Mouse (Mus musculus) heart, embryonic 11.5 days (tissue): ENCODE data around the gene Col27a1. TPM values are rescaled to one million over a fixed set of nuclear protein-coding genes. Genes with fewer than 3 reads are reported as not detected.

Experiments
- ATAC-seq: fragments of 200-750 bp; cut with Nextera tagmentation; replicated peaks from 2 replicates; pipeline ENCODE4 v1.8.0; 2017; ENCODE audit warnings: moderate library complexity; ENCODE audit not compliant: insufficient number of reproducible peaks, low FRiP score, low TSS enrichment
- H3K27ac ChIP-seq: fragments of 300-500 bp; sonication (generic); 2 replicates; pipeline ENCODE4 v1.5.1; 2014; ENCODE audit warnings: mild to moderate bottlenecking, low read depth, low read length
- H3K27me3 ChIP-seq: fragments of 300-500 bp; sonication (generic); 2 replicates; pipeline ENCODE4 v1.6.1; 2014; ENCODE audit warnings: mild to moderate bottlenecking, low read length, mixed read lengths; ENCODE audit not compliant: control insufficient read depth, insufficient read depth
- H3K36me3 ChIP-seq: fragments of 300-500 bp; sonication (generic); 2 replicates; pipeline ENCODE4 v1.6.1; 2014; ENCODE audit warnings: mild to moderate bottlenecking, low read length, moderate library complexity, mixed read lengths; ENCODE audit not compliant: control insufficient read depth, insufficient read depth
- H3K4me1 ChIP-seq: fragments of 300-500 bp; sonication (generic); 2 replicates; pipeline ENCODE4 v1.6.1; 2014; ENCODE audit warnings: low read length; ENCODE audit not compliant: control insufficient read depth, insufficient read depth
- H3K4me2 ChIP-seq: fragments of 300-500 bp; sonication (generic); 2 replicates; pipeline ENCODE4 v1.6.1; 2014; ENCODE audit warnings: mild to moderate bottlenecking, moderate library complexity
- H3K4me3 ChIP-seq: fragments of 300-500 bp; sonication (generic); 2 replicates; pipeline ENCODE4 v1.5.1; 2014; ENCODE audit warnings: low read depth, low read length
- H3K9ac ChIP-seq: fragments of 300-500 bp; sonication (generic); 2 replicates; pipeline ENCODE4 v1.6.1; 2014; ENCODE audit warnings: mild to moderate bottlenecking, low read depth, low read length, moderate library complexity
- H3K9me3 ChIP-seq: fragments of 300-500 bp; sonication (generic); replicated peaks from 2 replicates; pipeline ENCODE4 v1.6.1; 2016; ENCODE audit warnings: low read length; ENCODE audit not compliant: control insufficient read depth
- WGBS: fragments of 180-500 bp; shearing (Covaris S2); extraction: QIAGEN DNeasy Blood & Tissue Kit; methylation state at CpG from one replicate; pipeline ENCODE4 v1.1.7; 2014; ENCODE audit not compliant: insufficient replicate concordance; 5-methylcytosine and 5-hydroxymethylcytosine counted together
- polyA plus RNA-seq: library from polyadenylated mRNA; unstranded; fragments of >200 nt; fragmentation: Nextera tagmentation; extraction: Ambion mirVana; gene quantifications from 2 replicates; pipeline ENCODE4 v1.2.1, GENCODE M21; 2014

Gene Col27a1
- polyA plus RNA-seq, 1 experiment from 2014 or later, result 3.4 TPM

- Histone ChIP-seq H3K9ac (no peak overlapping the region), H3K4me1 (peaks cover 24% of the 10 kb centered on the region), H3K27me3 (peaks cover 21% of the 10 kb centered on the region), H3K9me3 (no peaks in the 10 kb centered on the region), H3K4me2 (no peak overlapping the region), H3K36me3 (no peaks in the 10 kb centered on the region), H3K27ac (no peak overlapping the region), H3K4me3 (no peak overlapping the region)
- ATAC-seq, result no peak
- 77% methylated on average over 6 of the region's 6 CpGs for WGBS
Observed at GRCm38 (mm10) chr4:63217513-63217912, 3.7 kb downstream of the Col27a1 start.

GRCm38 (mm10) chr4:63219059-63219458 lies 5.3 kb downstream of the Col27a1 start:
- Histone ChIP-seq H3K4me2 (no peak overlapping the region), H3K9me3 (no peaks in the 10 kb centered on the region), H3K9ac (no peak overlapping the region), H3K27ac (no peak overlapping the region), H3K27me3 (peaks cover 10% of the 10 kb centered on the region), H3K4me1 (peaks cover 16% of the 10 kb centered on the region), H3K36me3 (no peaks in the 10 kb centered on the region), H3K4me3 (no peak overlapping the region)
- ATAC-seq, result no peak
- WGBS, result 82% methylated on average over 3 of the region's 3 CpGs

- no peak for ATAC-seq
- H3K36me3 ChIP-seq, result no peaks in the 10 kb centered on the region
Observed at GRCm38 (mm10) chr4:63219635-63220034, 5.8 kb downstream of the Col27a1 start.

GRCm38 (mm10) chr4:63221096-63221958 lies 7.5 kb downstream of the Col27a1 start:
- H3K27ac ChIP-seq, result no peak overlapping the region
- no peaks in the 10 kb centered on the region for H3K36me3 ChIP-seq
- H3K27me3 ChIP-seq, result no peaks in the 10 kb centered on the region; the same call in 1 of the 2 replicates
- peaks cover 5% of the 10 kb centered on the region; the same call in 1 of the 2 replicates for H3K4me1 ChIP-seq
- H3K9me3 ChIP-seq, result no peaks in the 10 kb centered on the region
- ATAC-seq, result no peak
- no peak overlapping the region for H3K4me3 ChIP-seq
- WGBS, result 84% methylated on average over 15 of the region's 15 CpGs
- no peak overlapping the region for H3K9ac ChIP-seq
- H3K4me2 ChIP-seq, result no peak overlapping the region

More at GRCm38 (mm10) chr4:63219635-63220034, 5.8 kb downstream of the Col27a1 start:
- Histone ChIP-seq H3K4me1 (peaks cover 11% of the 10 kb centered on the region), H3K9me3 (no peaks in the 10 kb centered on the region), H3K4me2 (no peak overlapping the region), H3K27me3 (peaks cover 4% of the 10 kb centered on the region), H3K4me3 (no peak overlapping the region), H3K9ac (no peak overlapping the region), H3K27ac (no peak overlapping the region)
- WGBS, result 71% methylated on average over 6 of the region's 6 CpGs

- Histone ChIP-seq H3K4me1 (no peaks in the 10 kb centered on the region; the same call in 1 of the 2 replicates), H3K4me3 (no peak overlapping the region), H3K9me3 (no peaks in the 10 kb centered on the region), H3K4me2 (no peak overlapping the region), H3K9ac (no peak overlapping the region), H3K27me3 (no peaks in the 10 kb centered on the region; the same call in 1 of the 2 replicates), H3K27ac (no peak overlapping the region), H3K36me3 (no peaks in the 10 kb centered on the region)
- ATAC-seq, result no peak
- WGBS, result 84% methylated on average over 8 of the region's 8 CpGs
Observed at GRCm38 (mm10) chr4:63222246-63222645, 8.4 kb downstream of the Col27a1 start.

- H3K4me3 ChIP-seq, result no peak overlapping the region
- H3K9me3 ChIP-seq, result no peaks in the 10 kb centered on the region
- H3K27me3 ChIP-seq, result no peaks in the 10 kb centered on the region; the same call in 1 of the 2 replicates
- peaks cover 14% of the 10 kb centered on the region for H3K4me1 ChIP-seq
- no peak overlapping the region for H3K9ac ChIP-seq
- H3K36me3 ChIP-seq, result no peaks in the 10 kb centered on the region
- H3K4me2 ChIP-seq, result no peak overlapping the region
- ATAC-seq, result no peak
- 79% methylated on average over 10 of the region's 10 CpGs for WGBS
- no peak overlapping the region for H3K27ac ChIP-seq
Observed at GRCm38 (mm10) chr4:63225373-63225772, 11.6 kb downstream of the Col27a1 start.

GRCm38 (mm10) chr4:63226164-63226882 lies 12.5 kb downstream of the Col27a1 start:
- no peak overlapping the region for H3K4me3 ChIP-seq
- no peak overlapping the region for H3K27ac ChIP-seq
- no peaks in the 10 kb centered on the region; the same call in 1 of the 2 replicates for H3K27me3 ChIP-seq
- no peaks in the 10 kb centered on the region for H3K9me3 ChIP-seq
- H3K4me2 ChIP-seq, result no peak overlapping the region
- ATAC-seq, result no peak
- peaks cover 14% of the 10 kb centered on the region for H3K4me1 ChIP-seq
- WGBS, result 77% methylated on average over 8 of the region's 8 CpGs
- no peaks in the 10 kb centered on the region for H3K36me3 ChIP-seq
- H3K9ac ChIP-seq, result no peak overlapping the region

GRCm38 (mm10) chr4:63226883-63227235 lies 13.1 kb downstream of the Col27a1 start:
- H3K27ac ChIP-seq, result no peak overlapping the region
- no peaks in the 10 kb centered on the region for H3K9me3 ChIP-seq
- H3K4me1 ChIP-seq, result peaks cover 15% of the 10 kb centered on the region
- 68% methylated on average over 6 of the region's 6 CpGs for WGBS
- no peak overlapping the region for H3K9ac ChIP-seq
- no peak overlapping the region for H3K4me2 ChIP-seq
- no peaks in the 10 kb centered on the region; the same call in 1 of the 2 replicates for H3K27me3 ChIP-seq
- no peak overlapping the region for H3K4me3 ChIP-seq
- H3K36me3 ChIP-seq, result no peaks in the 10 kb centered on the region
- ATAC-seq, result no peak
